Comparison of ENCODE assay signal across 11 mouse cellular contexts in genomic region chr16:35232153-35232750, GRCm38 (mm10).
DNase-seq lines count a peak whose midpoint lies in the region; ATAC-seq and TF ChIP-seq lines count a peak whose summit lies in the region.
"Had no signal": no experiment of that assay in that cellular context is flagged by ENCODE, and none has a peak within 500 bp of the region (broad histone marks: within the 10 kb centered on the region; RNA-seq: fewer than 3 reads in every experiment).

No protein-coding gene starts in this region.

- no peak for TF ChIP-seq CTCF in cortical plate, adult 2 months (IDR thresholded peaks at IDR 0.05; ENCODE audit: extremely low read depth, insufficient read depth, low read length)

- peak overlapping the region; percentile 31; the same call in 1 of the 2 replicates for H3K9ac ChIP-seq in heart, embryonic 16.5 days (ENCODE audit: low read length)
- H3K9ac ChIP-seq in midbrain, embryonic 11.5 days (ENCODE audit: low read length), result peak overlapping the region; percentile 6; the same call in 1 of the 2 replicates
- no peak overlapping the region for H3K9ac ChIP-seq in midbrain, embryonic 14.5 days (replicated peaks; ENCODE audit: low read length)
- H3K9ac ChIP-seq in intestine, embryonic 14.5 days (ENCODE audit: low read length), result no peak overlapping the region

- no peak for TF ChIP-seq POLR2A in cortical plate, adult 2 months (IDR thresholded peaks at IDR 0.05; ENCODE audit: extremely low read depth, insufficient read depth, low read length)

- ATAC-seq in heart, embryonic 16.5 days (replicated peaks; ENCODE audit: extremely low read depth, insufficient read depth, low FRiP score), result no peak
- no peak for ATAC-seq in midbrain, embryonic 11.5 days (ENCODE audit: low FRiP score)
- ATAC-seq in midbrain, embryonic 14.5 days (ENCODE audit: low FRiP score, low TSS enrichment), result no peak
- ATAC-seq in intestine, embryonic 14.5 days (replicated peaks; ENCODE audit: low FRiP score, low TSS enrichment, low read depth), result no peak
- ATAC-seq: activated CD4-positive, CD25-positive, alpha-beta regulatory T cell, adult 4 months had no signal

- H3K9me3 ChIP-seq in heart, embryonic 16.5 days (replicated peaks; ENCODE audit: control insufficient read depth, low read length), result no peaks in the 10 kb centered on the region
- H3K9me3 ChIP-seq in midbrain, embryonic 11.5 days (ENCODE audit: control insufficient read depth, low read length), result no peaks in the 10 kb centered on the region
- no peaks in the 10 kb centered on the region for H3K9me3 ChIP-seq in midbrain, embryonic 14.5 days (ENCODE audit: control insufficient read depth, low read length)
- H3K9me3 ChIP-seq in intestine, embryonic 14.5 days (ENCODE audit: control insufficient read depth, low read length), result no peaks in the 10 kb centered on the region

- WGBS in heart, embryonic 16.5 days, result 22% methylated on average over 14 of the region's 14 CpGs
- 46% methylated on average over 14 of the region's 14 CpGs for WGBS in midbrain, embryonic 11.5 days
- WGBS in midbrain, embryonic 14.5 days, result 22% methylated on average over 14 of the region's 14 CpGs
- whole genome bisulfite sequencing in intestine, embryonic 14.5 days, result 43% methylated on average over 14 of the region's 14 CpGs

- no peak for DNase-seq in heart, adult 9 months (ENCODE audit: low spot score in 2 of 2)
- DNase-seq in midbrain, embryonic 11.5 days (ENCODE audit: low spot score, missing footprints), result no peak
- no peak for DNase-seq in midbrain, embryonic 14.5 days
- DNase-seq in intestine, embryonic 14.5 days (ENCODE audit: low spot score), result no peak
- DNase-seq in right cerebral cortex, postnatal 10 days (ENCODE audit: low spot score in 2 of 2), result no peak
- DNase-seq: kidney, adult 2 months; liver had no signal

- no peaks in the 10 kb centered on the region for H3K36me3 ChIP-seq in heart, embryonic 16.5 days (ENCODE audit: control insufficient read depth, insufficient read depth)
- no peaks in the 10 kb centered on the region for H3K36me3 ChIP-seq in midbrain, embryonic 11.5 days (ENCODE audit: control insufficient read depth, insufficient read depth, low read length)
- no peaks in the 10 kb centered on the region for H3K36me3 ChIP-seq in midbrain, embryonic 14.5 days (ENCODE audit: control insufficient read depth, insufficient read depth, low read length)
- no peaks in the 10 kb centered on the region for H3K36me3 ChIP-seq in intestine, embryonic 14.5 days (ENCODE audit: control insufficient read depth, insufficient read depth, low read length)

- no peaks in the 10 kb centered on the region for H3K27me3 ChIP-seq in heart, embryonic 16.5 days (ENCODE audit: control insufficient read depth, insufficient read depth, low read length)
- no peaks in the 10 kb centered on the region for H3K27me3 ChIP-seq in midbrain, embryonic 11.5 days (ENCODE audit: control insufficient read depth, insufficient read depth, low read length)
- H3K27me3 ChIP-seq in midbrain, embryonic 14.5 days (ENCODE audit: control insufficient read depth, insufficient read depth, low read length), result no peaks in the 10 kb centered on the region
- H3K27me3 ChIP-seq in intestine, embryonic 14.5 days (replicated peaks; ENCODE audit: control insufficient read depth, insufficient read depth, low read length), result 0 out of 2 replicates have a peak, but pooled peaks cover 4% of the 10 kb centered on the region

- no peak overlapping the region for H3K4me3 ChIP-seq in heart, embryonic 16.5 days (ENCODE audit: low read length)
- no peak overlapping the region for H3K4me3 ChIP-seq in midbrain, embryonic 11.5 days (ENCODE audit: low read depth, low read length)
- no peak overlapping the region for H3K4me3 ChIP-seq in midbrain, embryonic 14.5 days (replicated peaks; ENCODE audit: low read depth, low read length)
- no peak overlapping the region for H3K4me3 ChIP-seq in cortical plate, adult 2 months (ENCODE audit: insufficient read depth, low read length)
- no peak overlapping the region for H3K4me3 ChIP-seq in intestine, embryonic 14.5 days (ENCODE audit: low read depth, low read length)

- no peak overlapping the region; the same call in 1 of the 2 replicates for H3K4me2 ChIP-seq in heart, embryonic 16.5 days (ENCODE audit: low read depth, low read length)
- H3K4me2 ChIP-seq in midbrain, embryonic 11.5 days, result no peak overlapping the region
- no peak overlapping the region for H3K4me2 ChIP-seq in midbrain, embryonic 14.5 days (ENCODE audit: low read length)
- H3K4me2 ChIP-seq in intestine, embryonic 14.5 days (ENCODE audit: low read length), result peak overlapping the region; percentile 20; the same call in 1 of the 2 replicates

- peaks cover 51% of the 10 kb centered on the region for H3K4me1 ChIP-seq in heart, embryonic 16.5 days (ENCODE audit: control insufficient read depth, insufficient read depth, low read length)
- peaks cover 10% of the 10 kb centered on the region for H3K4me1 ChIP-seq in midbrain, embryonic 11.5 days (ENCODE audit: control insufficient read depth, insufficient read depth, low read length)
- H3K4me1 ChIP-seq in midbrain, embryonic 14.5 days (ENCODE audit: control insufficient read depth, insufficient read depth, low read length), result peaks cover 12% of the 10 kb centered on the region; the same call in 1 of the 2 replicates
- peaks cover 12% of the 10 kb centered on the region for H3K4me1 ChIP-seq in cortical plate, adult 2 months (ENCODE audit: control insufficient read depth, insufficient read depth, low read length)
- peaks cover 16% of the 10 kb centered on the region for H3K4me1 ChIP-seq in intestine, embryonic 14.5 days (replicated peaks; ENCODE audit: control insufficient read depth, insufficient read depth, low read length)

- peak overlapping the region; percentile 44 for H3K27ac ChIP-seq in heart, embryonic 16.5 days (ENCODE audit: low read length)
- H3K27ac ChIP-seq in midbrain, embryonic 11.5 days (ENCODE audit: low read depth, low read length), result no peak overlapping the region
- no peak overlapping the region for H3K27ac ChIP-seq in midbrain, embryonic 14.5 days (replicated peaks; ENCODE audit: low read depth, low read length)
- peak overlapping the region; percentile 78 for H3K27ac ChIP-seq in cortical plate, adult 2 months (ENCODE audit: insufficient read depth, low read length)
- peak overlapping the region; percentile 14; the same call in 1 of the 2 replicates for H3K27ac ChIP-seq in intestine, embryonic 14.5 days (ENCODE audit: low read depth)
- H3K27ac ChIP-seq: stomach, postnatal 0 days had no signal

Comparison
In these comparisons a context has a peak if more than half of its experiments do, and no peak if none do; other contexts are left out.
1. H3K9ac ChIP-seq: peak in heart, embryonic 16.5 days (single experiment) and midbrain, embryonic 11.5 days (single experiment); none in midbrain, embryonic 14.5 days (single experiment) and intestine, embryonic 14.5 days (single experiment).
2. H3K27ac ChIP-seq: peak in heart, embryonic 16.5 days (single experiment), cortical plate, adult 2 months (single experiment) and intestine, embryonic 14.5 days (single experiment); none in midbrain, embryonic 11.5 days (single experiment) and midbrain, embryonic 14.5 days (single experiment).